Mouse (Mus musculus) neural tube, embryonic 15.5 days (tissue): Measurements from ENCODE around the gene Maml3. TPM values are rescaled to one million over a fixed set of nuclear protein-coding genes. Genes with fewer than 3 reads are reported as not detected.

Experiments used
- ATAC-seq: fragments of 200-750 bp; cut with Nextera tagmentation; 2 replicates; pipeline ENCODE4 v1.8.0; 2017; ENCODE audit warnings: mild to moderate bottlenecking, moderate TSS enrichment, moderate library complexity; ENCODE audit not compliant: low FRiP score
- H3K27ac ChIP-seq: fragments of 300-500 bp; sonication (generic); replicated peaks from 2 replicates; pipeline ENCODE4 v1.5.1; 2015; ENCODE audit warnings: mild to moderate bottlenecking, inconsistent platforms
- H3K27me3 ChIP-seq: fragments of 300-500 bp; sonication (generic); replicated peaks from 2 replicates; pipeline ENCODE4 v1.6.1; 2015; ENCODE audit warnings: inconsistent platforms
- H3K36me3 ChIP-seq: fragments of 300-500 bp; sonication (generic); 2 replicates; pipeline ENCODE4 v1.6.1; 2015; ENCODE audit warnings: inconsistent platforms
- H3K4me1 ChIP-seq: fragments of 300-500 bp; sonication (generic); 2 replicates; pipeline ENCODE4 v1.6.1; 2015; ENCODE audit warnings: inconsistent platforms
- H3K4me2 ChIP-seq: fragments of 300-500 bp; sonication (generic); 2 replicates; pipeline ENCODE4 v1.6.1; 2015; ENCODE audit warnings: inconsistent platforms, mild to moderate bottlenecking, moderate library complexity
- H3K4me3 ChIP-seq: fragments of 300-500 bp; sonication (generic); replicated peaks from 2 replicates; pipeline ENCODE4 v1.5.1; 2015; ENCODE audit warnings: mild to moderate bottlenecking, inconsistent platforms
- H3K9ac ChIP-seq: fragments of 300-500 bp; sonication (generic); replicated peaks from 2 replicates; pipeline ENCODE4 v1.6.1; 2015; ENCODE audit warnings: mild to moderate bottlenecking, inconsistent platforms
- H3K9me3 ChIP-seq: fragments of 300-500 bp; sonication (generic); replicated peaks from 2 replicates; pipeline ENCODE4 v1.6.1; 2016; ENCODE audit warnings: inconsistent platforms
- WGBS: fragments of 180-500 bp; shearing (Covaris S2); methylation state at CpG from one replicate; pipeline ENCODE4 v1.1.7; 2015; ENCODE audit warnings: mixed read lengths; 5-methylcytosine and 5-hydroxymethylcytosine counted together
- polyA plus RNA-seq: library from polyadenylated mRNA; unstranded; fragments of >200 nt; fragmentation: Nextera tagmentation; extraction: Ambion mirVana; gene quantifications from 2 replicates; pipeline ENCODE4 v1.2.1, GENCODE M21; 2015

Gene Maml3
- polyA plus RNA-seq, 1 experiment from 2014 or later, result 7.6 TPM

DNA sequence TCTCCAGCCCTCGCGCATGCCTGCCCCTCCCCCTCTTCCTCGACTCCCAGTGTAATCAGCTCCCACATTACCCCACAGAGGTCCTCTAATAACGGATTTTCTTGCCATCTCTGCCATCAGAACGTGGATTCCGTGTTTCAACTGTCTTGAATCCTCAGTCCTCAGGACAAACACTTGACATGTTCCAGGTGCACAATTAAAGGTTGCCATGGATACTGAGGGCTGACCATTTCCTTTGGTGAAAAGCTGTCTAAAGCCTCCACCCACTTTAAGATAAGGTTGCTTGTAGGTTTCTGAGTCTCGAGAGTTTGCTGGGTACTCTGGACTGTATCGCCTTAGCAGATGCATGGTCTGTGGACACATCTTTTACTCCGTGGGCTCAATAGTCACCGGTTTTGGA, 458.6 kb downstream of the Maml3 start:
- 78% methylated on average over 10 of the region's 10 CpGs for WGBS
- no peak overlapping the region for H3K4me3 ChIP-seq
- no peak for ATAC-seq

DNA sequence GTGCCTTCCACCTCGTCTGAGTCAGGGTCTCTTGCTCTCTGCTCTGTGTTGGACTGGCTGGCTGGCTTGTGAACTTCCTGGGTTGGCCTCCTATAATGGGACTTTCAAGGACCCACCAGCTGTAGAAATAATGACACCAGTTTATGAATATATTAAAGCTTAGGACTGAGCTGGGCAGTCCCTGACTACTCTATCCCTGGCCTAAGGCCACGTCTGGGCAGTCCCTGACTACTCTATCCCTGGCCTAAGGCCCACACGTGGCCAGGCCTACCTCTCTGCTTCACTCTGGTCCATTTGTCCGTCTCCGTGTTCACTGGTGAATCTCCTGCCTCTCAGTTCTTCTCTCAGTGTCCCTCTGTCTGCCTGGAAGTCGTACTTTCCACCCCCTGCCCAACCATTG, 459.4 kb downstream of the Maml3 start:
- no peaks in the 10 kb centered on the region for H3K9me3 ChIP-seq
- no peaks in the 10 kb centered on the region for H3K27me3 ChIP-seq
- H3K27ac ChIP-seq, result no peak overlapping the region
- ATAC-seq, result no peak
- no peak overlapping the region for H3K4me2 ChIP-seq
- H3K4me3 ChIP-seq, result no peak overlapping the region
- no peaks in the 10 kb centered on the region for H3K36me3 ChIP-seq
- H3K4me1 ChIP-seq, result peaks cover 4% of the 10 kb centered on the region; the same call in 1 of the 2 replicates
- no peak overlapping the region for H3K9ac ChIP-seq
- WGBS, result 91% methylated on average over 6 of the region's 6 CpGs

More for the DNA sequence above, 458.6 kb downstream of the Maml3 start:
- Histone ChIP-seq H3K4me2 (no peak overlapping the region), H3K36me3 (no peaks in the 10 kb centered on the region), H3K9ac (no peak overlapping the region), H3K27me3 (no peaks in the 10 kb centered on the region), H3K4me1 (peaks cover 10% of the 10 kb centered on the region; the same call in 1 of the 2 replicates), H3K9me3 (no peaks in the 10 kb centered on the region), H3K27ac (no peak overlapping the region)

DNA sequence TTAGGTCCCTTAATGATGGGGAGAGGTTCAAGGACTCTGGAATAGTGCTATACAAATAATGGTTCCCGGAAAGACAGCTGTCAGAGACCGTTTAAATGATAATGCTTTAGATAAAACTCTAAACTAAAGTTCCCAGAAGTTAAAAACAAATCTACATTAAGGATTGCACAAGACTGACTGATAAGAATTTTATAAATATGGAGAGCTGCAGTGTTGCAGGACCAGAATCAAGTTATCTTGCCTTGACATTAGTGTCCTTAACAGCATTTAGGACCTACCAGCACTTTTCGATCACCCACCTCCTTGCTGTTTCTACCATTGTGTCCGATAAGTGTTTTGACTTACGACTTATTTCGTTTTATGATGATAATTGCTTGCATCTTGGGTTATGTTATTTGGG, 466.6 kb downstream of the Maml3 start:
- Histone ChIP-seq H3K27ac (no peak overlapping the region), H3K9ac (no peak overlapping the region), H3K4me1 (no peaks in the 10 kb centered on the region), H3K27me3 (no peaks in the 10 kb centered on the region), H3K4me3 (no peak overlapping the region), H3K9me3 (no peaks in the 10 kb centered on the region), H3K4me2 (no peak overlapping the region), H3K36me3 (no peaks in the 10 kb centered on the region)
- 94% methylated on average over 6 of the region's 6 CpGs for WGBS
- no peak for ATAC-seq

DNA sequence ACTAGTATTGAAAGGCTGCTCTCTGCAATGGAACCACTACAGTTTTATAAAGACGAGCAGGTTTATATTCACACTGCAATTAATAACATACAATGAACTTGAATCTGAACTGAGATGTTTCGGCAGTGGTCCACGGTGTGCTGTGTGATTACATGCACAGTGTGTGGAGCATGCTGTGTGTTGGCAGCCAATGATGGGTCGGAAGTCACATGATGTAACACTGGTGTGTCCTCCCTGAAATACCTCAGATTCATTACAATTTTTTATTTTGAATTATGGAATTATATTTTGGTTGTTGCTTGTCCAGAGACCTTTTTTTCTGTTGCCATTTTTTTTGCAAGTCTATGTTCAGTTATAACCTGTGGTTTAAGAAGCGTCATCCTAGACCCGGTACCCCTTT, 467.6 kb downstream of the Maml3 start:
- Histone ChIP-seq H3K36me3 (no peaks in the 10 kb centered on the region), H3K9me3 (no peaks in the 10 kb centered on the region), H3K4me2 (no peak overlapping the region), H3K27ac (no peak overlapping the region), H3K9ac (no peak overlapping the region), H3K4me1 (no peaks in the 10 kb centered on the region), H3K4me3 (no peak overlapping the region), H3K27me3 (no peaks in the 10 kb centered on the region)
- ATAC-seq, result no peak
- 89% methylated on average over 6 of the region's 6 CpGs for WGBS

DNA sequence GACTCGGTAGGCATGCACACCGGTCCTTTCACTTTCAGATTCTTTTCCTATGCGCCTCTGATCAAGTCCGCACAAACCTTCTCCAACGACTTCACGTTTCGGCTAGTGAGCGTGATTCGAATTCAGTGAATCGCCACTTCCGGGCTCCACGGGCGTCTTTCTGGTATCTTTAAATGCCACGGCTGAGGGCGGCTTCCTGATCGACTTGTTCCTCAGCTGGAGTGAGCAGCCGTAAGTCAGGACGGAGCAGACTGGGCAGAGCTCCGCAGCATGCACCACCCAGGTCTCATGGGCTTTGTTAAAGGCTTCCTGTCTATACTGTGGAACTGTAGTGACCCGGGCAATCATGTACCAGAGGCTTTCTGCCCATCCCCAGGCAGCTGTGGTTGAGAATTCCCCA, 468.2 kb downstream of the Maml3 start:
- no peak for ATAC-seq
- no peaks in the 10 kb centered on the region for H3K9me3 ChIP-seq
- no peaks in the 10 kb centered on the region for H3K36me3 ChIP-seq
- H3K4me2 ChIP-seq, result no peak overlapping the region
- 92% methylated on average over 20 of the region's 20 CpGs for WGBS
- no peak overlapping the region for H3K27ac ChIP-seq
- H3K27me3 ChIP-seq, result no peaks in the 10 kb centered on the region
- H3K4me3 ChIP-seq, result no peak overlapping the region
- no peak overlapping the region for H3K9ac ChIP-seq
- H3K4me1 ChIP-seq, result no peaks in the 10 kb centered on the region

DNA sequence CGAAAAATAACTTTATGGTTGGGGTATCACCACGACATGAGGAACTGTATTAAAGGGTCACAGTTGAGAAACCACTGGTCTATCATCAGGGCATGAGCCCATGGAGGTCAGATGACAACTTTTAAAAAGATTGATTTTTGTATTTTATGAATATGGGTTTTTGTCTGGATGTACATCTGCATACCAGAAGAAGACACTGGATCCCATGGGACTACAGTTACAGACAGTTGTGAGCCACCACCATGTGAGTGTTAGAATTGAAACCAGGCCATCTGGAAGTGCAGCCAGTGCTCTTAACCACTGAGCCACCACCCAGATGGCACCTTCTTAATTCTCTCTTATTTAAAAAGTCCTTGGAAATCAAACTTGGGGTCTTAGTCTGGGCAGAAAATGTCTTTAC, 468.9 kb downstream of the Maml3 start:
- H3K27ac ChIP-seq, result no peak overlapping the region
- 89% methylated on average over 2 of the region's 2 CpGs for WGBS
- no peak overlapping the region for H3K4me3 ChIP-seq
- ATAC-seq, result no peak
- H3K9me3 ChIP-seq, result 0 out of 2 replicates have a peak, but pooled peaks cover 4% of the 10 kb centered on the region
- H3K4me2 ChIP-seq, result no peak overlapping the region
- no peaks in the 10 kb centered on the region for H3K27me3 ChIP-seq
- no peak overlapping the region for H3K9ac ChIP-seq
- no peaks in the 10 kb centered on the region for H3K4me1 ChIP-seq
- H3K36me3 ChIP-seq, result no peaks in the 10 kb centered on the region

Other genes with a start within 250 kb of the Maml3 start
- 2.7 and 3.5 TPM in 2 replicates for gene Foxo1, start 163.3 kb upstream of the Maml3 start, polyA plus RNA-seq